Mouse (Mus musculus) limb, embryonic 13.5 days (tissue): ENCODE measurements around the gene Ypel3. TPM values are rescaled to one million over a fixed set of nuclear protein-coding genes. Genes with fewer than 3 reads are reported as not detected.
A peak's percentile ranks its signal among the peaks of the same experiment; 100 is the strongest.

ENCODE experiments used
- ATAC-seq: fragments of 200-750 bp; cut with Nextera tagmentation; 2 replicates; pipeline ENCODE4 v1.8.0; 2017; ENCODE audit warnings: low read depth, moderate number of reproducible peaks, moderate TSS enrichment; ENCODE audit not compliant: low FRiP score
- H3K27ac ChIP-seq: fragments of 300-500 bp; sonication (generic); 2 replicates; pipeline ENCODE4 v1.5.1; 2015; ENCODE audit warnings: inconsistent platforms, mild to moderate bottlenecking, moderate library complexity
- H3K27me3 ChIP-seq: fragments of 300-500 bp; sonication (generic); 2 replicates; pipeline ENCODE4 v1.6.1; 2015; ENCODE audit warnings: mild to moderate bottlenecking, inconsistent platforms
- H3K36me3 ChIP-seq: fragments of 300-500 bp; sonication (generic); 2 replicates; pipeline ENCODE4 v1.6.1; 2015; ENCODE audit warnings: inconsistent platforms, mild to moderate bottlenecking, moderate library complexity
- H3K4me1 ChIP-seq: fragments of 300-500 bp; sonication (generic); 2 replicates; pipeline ENCODE4 v1.6.1; 2015; ENCODE audit warnings: inconsistent platforms
- H3K4me2 ChIP-seq: fragments of 300-500 bp; sonication (generic); replicated peaks from 2 replicates; pipeline ENCODE4 v1.6.1; 2015; ENCODE audit warnings: inconsistent platforms, mild to moderate bottlenecking, moderate library complexity
- H3K4me3 ChIP-seq: fragments of 300-500 bp; sonication (generic); 2 replicates; pipeline ENCODE4 v1.5.1; 2015; ENCODE audit warnings: moderate library complexity, mild to moderate bottlenecking, inconsistent platforms
- H3K9ac ChIP-seq: fragments of 300-500 bp; sonication (generic); 2 replicates; pipeline ENCODE4 v1.6.1; 2015; ENCODE audit warnings: mild to moderate bottlenecking, inconsistent platforms
- H3K9me3 ChIP-seq: fragments of 300-500 bp; sonication (generic); 2 replicates; pipeline ENCODE4 v1.6.1; 2016; ENCODE audit warnings: inconsistent platforms
- WGBS: fragments of 180-500 bp; shearing (Covaris S2); methylation state at CpG from one replicate; pipeline ENCODE4 v1.1.7; 2015; 5-methylcytosine and 5-hydroxymethylcytosine counted together
- polyA plus RNA-seq: library from polyadenylated mRNA; unstranded; fragments of >200 nt; fragmentation: Nextera tagmentation; extraction: Ambion mirVana; gene quantifications from 2 replicates; pipeline ENCODE4 v1.2.1, GENCODE M21; 2015

Ypel3 gene
- polyA plus RNA-seq, 1 experiment from 2014 or later: 114 TPM

DNA sequence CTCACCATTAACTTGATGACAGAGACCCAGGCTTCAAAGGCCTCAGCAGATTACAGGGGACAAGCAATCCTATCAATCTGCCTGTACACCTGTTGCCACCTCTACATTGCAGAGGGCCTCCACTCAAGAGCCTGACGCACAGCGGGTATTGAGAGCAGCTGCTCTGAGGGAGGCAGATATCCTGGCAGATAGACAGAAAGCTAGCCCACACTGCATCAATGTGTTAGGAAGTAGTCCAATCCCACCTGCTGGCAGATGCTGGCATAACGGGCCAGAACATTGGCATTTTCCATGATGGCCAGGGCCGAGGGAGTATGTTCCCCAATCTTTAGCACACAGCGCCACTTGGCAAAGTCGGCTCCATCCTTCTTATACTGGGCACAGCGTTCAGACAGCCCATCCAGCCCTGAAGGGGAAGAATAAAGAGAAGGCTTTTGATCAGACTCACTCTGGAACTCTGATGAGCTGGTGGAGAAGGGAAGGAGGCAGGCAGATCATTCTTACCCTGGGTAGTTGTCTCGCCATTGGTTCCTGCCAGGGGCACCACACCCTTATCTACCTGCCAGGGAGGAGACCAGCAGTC is 19.7 kb downstream of the Ypel3 start:
- peak overlapping the region; percentile 87 for H3K4me3 ChIP-seq
- H3K36me3 ChIP-seq: peaks cover 38% of the 10 kb centered on the region
- WGBS: 79% methylated on average over 8 of the region's 8 CpGs
- H3K9ac ChIP-seq: 0 out of 2 replicates have a peak overlapping the region, but pooled peaks have one; percentile 8
- H3K27me3 ChIP-seq: no peaks in the 10 kb centered on the region
- peak overlapping the region; percentile 91 for H3K4me2 ChIP-seq
- H3K27ac ChIP-seq: no peak overlapping the region
- H3K4me1 ChIP-seq: peaks cover 47% of the 10 kb centered on the region
- no peak for ATAC-seq
- H3K9me3 ChIP-seq: no peaks in the 10 kb centered on the region

DNA sequence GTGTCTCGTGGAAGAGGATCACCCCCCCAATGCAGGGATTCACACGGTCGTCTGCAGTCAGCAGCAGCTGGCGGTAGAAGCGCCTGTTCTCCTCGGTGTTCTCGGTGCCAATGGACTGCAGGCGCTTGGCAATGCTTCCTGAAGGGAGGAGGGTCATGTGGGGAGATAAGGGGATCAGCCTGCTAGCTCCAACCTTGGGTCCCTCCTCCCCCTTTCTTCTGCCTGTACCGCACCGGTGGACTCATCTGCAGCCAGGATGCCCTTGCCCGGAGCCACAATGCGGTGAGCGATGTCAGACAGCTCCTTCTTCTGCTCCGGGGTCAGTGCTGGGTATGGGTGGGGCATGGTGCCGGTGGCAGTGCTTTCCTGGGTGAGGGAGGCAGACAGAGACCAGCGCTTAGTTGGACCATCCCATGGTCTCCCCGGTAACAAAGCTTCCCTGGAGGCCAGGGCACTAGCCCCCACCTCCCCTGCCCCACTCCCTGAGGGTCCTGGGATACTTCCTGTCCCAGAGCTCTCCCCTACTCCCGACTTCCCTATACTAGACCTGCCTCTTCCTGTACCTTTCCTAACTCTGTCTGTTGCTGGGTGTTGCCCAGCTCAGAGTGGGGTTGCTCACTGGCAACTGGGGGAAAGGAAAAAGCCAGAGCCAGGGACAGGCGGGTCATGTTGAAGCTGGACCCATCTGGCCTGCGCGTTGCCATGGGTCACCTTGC is 20.8 kb downstream of the Ypel3 start, which contains the start of gene Fam57b:
Gene Fam57b, plus strand, starts transcription at position 258 of the 716 bp plus-strand sequence.
- Histone ChIP-seq H3K4me3 (peak within 1 kb of the TSS; percentile 87), H3K36me3 (peaks cover 43% of the 10 kb centered on the region), H3K4me1 (peaks cover 47% of the 10 kb centered on the region), H3K9me3 (no peaks in the 10 kb centered on the region), H3K4me2 (peak within 1 kb of the TSS; percentile 91), H3K27me3 (no peaks in the 10 kb centered on the region), H3K9ac (peak within 1 kb of the TSS; percentile 91), H3K27ac (peak within 1 kb of the TSS; percentile 94)
- ATAC-seq: no peak
- WGBS: 35% methylated on average over 21 of the region's 21 CpGs

DNA sequence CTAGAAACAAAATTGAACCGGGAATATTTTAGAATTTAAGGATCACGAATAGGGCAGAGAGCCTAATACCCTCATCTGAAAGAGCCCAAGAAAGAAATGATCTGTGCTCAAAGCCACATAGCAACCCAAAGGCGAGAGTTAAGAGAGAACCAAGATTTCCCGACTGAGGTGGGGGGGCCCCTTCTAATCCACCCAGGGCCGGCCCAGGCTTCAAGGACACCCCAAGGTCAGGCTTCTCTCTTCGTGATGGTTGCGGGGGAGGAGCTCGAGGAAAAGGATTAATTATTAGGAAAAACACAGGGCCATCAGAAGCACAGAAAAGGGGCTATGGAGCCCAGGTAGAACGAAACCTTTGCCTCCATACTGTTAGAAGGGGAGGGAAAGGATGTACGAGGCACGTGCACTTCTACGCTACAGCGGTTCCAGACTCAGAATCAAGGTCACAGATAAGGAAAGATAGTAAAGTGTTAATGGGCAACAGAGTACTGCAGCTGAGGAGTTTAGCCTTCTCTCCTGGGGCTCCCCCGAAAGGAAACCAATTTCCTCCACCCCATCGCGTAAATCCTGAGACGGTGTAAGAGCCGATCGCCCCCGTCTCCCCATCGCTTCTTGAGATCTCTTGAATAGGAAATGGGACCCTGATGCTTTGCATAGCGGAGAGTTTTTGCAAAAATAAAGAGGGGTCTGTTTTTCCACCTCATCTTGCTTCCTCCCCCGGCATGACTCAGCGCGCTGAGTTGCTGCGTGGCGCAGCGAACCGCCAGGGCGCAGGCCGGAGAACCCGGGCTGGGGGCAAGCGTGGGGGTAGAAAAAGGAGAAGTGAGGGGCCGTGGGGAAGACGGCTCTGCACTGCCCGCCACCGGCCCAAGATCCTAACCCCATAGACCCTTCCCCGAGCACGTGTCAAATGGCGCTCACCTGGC is 21.6 kb downstream of the Ypel3 start:
- H3K27me3 ChIP-seq: no peaks in the 10 kb centered on the region
- H3K9me3 ChIP-seq: no peaks in the 10 kb centered on the region
- no peak for ATAC-seq
- H3K9ac ChIP-seq: peak overlapping the region; percentile 91
- peaks cover 47% of the 10 kb centered on the region for H3K36me3 ChIP-seq
- WGBS: 1% methylated on average over 40 of the region's 40 CpGs
- peak overlapping the region; percentile 94 for H3K27ac ChIP-seq
- H3K4me2 ChIP-seq: peak overlapping the region; percentile 91
- H3K4me3 ChIP-seq: peak overlapping the region; percentile 87
- H3K4me1 ChIP-seq: peaks cover 40% of the 10 kb centered on the region

DNA sequence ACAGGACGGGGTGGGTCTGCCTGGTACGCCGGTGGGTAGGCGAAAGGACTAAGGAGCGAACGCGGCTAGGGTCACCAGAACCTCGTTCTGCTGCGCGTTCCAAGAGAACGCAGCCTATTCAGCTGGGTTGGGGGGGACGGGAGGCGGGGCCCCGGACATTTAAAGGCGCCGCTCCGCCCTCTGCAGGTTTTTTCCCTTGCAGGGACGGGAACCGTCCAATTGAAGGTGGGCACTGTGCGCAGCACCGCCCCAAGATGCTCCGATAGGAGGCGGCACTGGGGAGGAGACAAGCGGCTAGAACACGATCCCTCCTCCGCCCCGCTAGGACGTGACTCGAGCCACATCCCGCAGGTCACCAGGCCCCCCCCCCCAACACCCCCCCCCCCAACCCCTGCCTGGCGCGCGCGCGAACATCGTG is 22.3 kb downstream of the Ypel3 start:
- peak; percentile 96 for ATAC-seq
- under 1% methylated on average over 29 of the region's 36 CpGs for WGBS
- peak overlapping the region; percentile 87 for H3K4me3 ChIP-seq
- peaks cover 40% of the 10 kb centered on the region for H3K4me1 ChIP-seq
- H3K36me3 ChIP-seq: peaks cover 52% of the 10 kb centered on the region
- H3K27me3 ChIP-seq: no peaks in the 10 kb centered on the region
- H3K4me2 ChIP-seq: peak overlapping the region; percentile 91
- H3K9ac ChIP-seq: peak overlapping the region; percentile 91
- H3K27ac ChIP-seq: peak overlapping the region; percentile 99
- no peaks in the 10 kb centered on the region for H3K9me3 ChIP-seq

DNA sequence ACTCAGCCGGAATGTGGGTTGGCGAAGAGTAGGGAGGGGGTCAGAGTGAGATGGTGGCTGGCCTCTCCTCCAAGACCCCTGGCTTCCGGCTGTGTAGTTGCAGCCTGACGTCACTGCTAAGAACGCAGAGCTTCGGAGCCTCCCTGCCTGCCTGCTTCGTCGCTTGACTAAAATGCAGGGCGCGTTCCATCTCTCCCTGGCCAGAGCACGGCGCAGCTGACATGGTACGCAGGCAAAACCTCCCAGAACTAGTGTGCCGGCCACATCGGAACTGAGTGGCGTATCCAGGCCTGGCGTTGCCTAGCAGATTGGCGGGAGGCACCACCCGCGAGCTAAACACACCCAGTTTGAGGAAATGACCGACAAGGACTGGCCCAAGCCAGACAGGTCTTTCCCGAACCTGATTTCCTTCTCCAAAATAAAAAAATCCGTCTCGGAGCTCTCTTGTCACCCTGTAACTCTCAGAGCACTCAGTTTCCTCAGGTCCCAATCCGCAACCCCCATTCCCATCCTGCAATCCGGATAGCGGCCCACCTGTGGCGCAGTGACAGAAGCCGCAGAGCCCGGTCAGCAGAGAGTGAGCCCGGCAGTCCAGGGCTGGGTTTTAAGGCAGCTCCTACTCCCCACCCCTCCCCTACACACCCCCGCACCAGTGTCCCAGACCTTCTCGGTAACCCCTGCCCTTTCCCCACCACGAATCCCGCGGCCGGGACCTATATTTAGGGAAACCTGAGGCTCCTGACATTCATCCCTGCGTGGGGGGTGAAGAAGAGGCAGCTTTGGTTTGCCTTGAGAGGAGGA is 22.9 kb downstream of the Ypel3 start:
- Histone ChIP-seq H3K9me3 (no peaks in the 10 kb centered on the region), H3K36me3 (peaks cover 50% of the 10 kb centered on the region), H3K27me3 (no peaks in the 10 kb centered on the region), H3K4me3 (peak overlapping the region; percentile 87), H3K27ac (peak overlapping the region; percentile 99), H3K4me1 (peaks cover 38% of the 10 kb centered on the region), H3K4me2 (peak overlapping the region; percentile 91), H3K9ac (peak overlapping the region; percentile 82)
- 1% methylated on average over 36 of the region's 38 CpGs for WGBS
- ATAC-seq: peak; percentile 91

DNA sequence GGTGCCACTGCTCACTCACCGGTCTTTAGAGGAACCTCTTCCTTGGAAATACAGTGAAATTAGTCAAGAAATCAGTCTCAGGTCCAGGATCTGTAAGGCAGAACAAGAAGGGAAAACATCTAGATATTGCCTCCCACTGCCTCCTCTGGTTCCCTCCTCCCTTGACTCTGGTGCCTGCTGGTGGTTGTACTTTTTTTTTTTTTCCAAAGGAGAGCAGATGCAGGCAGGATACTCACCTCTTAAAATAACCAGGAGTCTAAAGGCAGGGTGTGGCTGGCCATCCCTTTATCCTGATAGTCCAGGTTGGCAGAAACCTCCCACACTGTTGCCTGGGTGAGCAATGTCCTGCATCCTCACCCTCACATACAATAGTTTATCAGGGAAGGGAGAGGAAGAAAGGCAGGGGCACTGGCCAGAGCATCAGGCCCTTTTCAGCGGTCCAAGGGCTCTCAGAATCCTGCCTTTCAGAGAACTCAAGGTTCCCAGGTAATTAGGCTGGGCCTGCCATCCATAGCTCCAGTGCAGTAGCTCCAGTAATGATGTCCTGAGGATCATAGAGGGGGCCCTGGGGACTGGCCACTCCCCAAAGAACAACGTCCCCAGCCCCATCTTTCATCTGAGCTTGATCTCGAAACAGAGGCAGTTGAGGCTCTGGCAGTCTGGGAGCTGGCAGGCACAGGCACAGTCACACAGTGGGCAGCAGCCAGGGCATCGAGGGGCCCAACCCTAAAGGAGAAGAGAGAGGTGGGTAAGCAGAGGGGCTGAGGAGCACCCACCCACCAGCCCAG is 23.7 kb downstream of the Ypel3 start:
- Histone ChIP-seq H3K4me3 (peak overlapping the region; percentile 87), H3K9me3 (no peaks in the 10 kb centered on the region), H3K36me3 (peaks cover 46% of the 10 kb centered on the region), H3K27me3 (no peaks in the 10 kb centered on the region), H3K27ac (peak overlapping the region; percentile 99), H3K9ac (peak overlapping the region; percentile 82), H3K4me1 (peaks cover 37% of the 10 kb centered on the region), H3K4me2 (peak overlapping the region; percentile 91)
- 42% methylated on average over 5 of the region's 5 CpGs for WGBS
- no peak for ATAC-seq

DNA sequence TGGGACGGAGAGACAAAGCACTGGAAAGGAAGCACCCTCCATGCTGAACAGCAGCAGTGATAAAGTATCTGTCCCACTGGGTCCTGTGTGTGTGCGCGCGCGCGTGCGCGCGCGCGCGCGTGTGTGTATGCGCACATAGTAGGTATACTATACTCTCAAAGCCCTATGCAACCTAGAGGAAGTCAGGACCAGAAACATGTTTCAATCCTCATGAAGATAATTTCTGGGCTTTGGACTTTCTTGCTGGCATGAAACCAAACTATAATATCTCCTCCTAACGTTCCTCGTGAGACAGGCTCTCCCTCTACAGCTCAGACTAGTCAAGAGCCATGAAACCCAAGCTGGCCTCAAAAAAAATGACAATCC is 24.3 kb downstream of the Ypel3 start:
- Histone ChIP-seq H3K9ac (no peak overlapping the region), H3K9me3 (no peaks in the 10 kb centered on the region), H3K4me3 (no peak overlapping the region), H3K27me3 (no peaks in the 10 kb centered on the region), H3K4me1 (peaks cover 37% of the 10 kb centered on the region), H3K36me3 (peaks cover 43% of the 10 kb centered on the region), H3K4me2 (no peak overlapping the region), H3K27ac (peak overlapping the region; percentile 61; the same call in 1 of the 2 replicates)
- 97% methylated on average over 16 of the region's 16 CpGs for WGBS
- no peak for ATAC-seq

DNA sequence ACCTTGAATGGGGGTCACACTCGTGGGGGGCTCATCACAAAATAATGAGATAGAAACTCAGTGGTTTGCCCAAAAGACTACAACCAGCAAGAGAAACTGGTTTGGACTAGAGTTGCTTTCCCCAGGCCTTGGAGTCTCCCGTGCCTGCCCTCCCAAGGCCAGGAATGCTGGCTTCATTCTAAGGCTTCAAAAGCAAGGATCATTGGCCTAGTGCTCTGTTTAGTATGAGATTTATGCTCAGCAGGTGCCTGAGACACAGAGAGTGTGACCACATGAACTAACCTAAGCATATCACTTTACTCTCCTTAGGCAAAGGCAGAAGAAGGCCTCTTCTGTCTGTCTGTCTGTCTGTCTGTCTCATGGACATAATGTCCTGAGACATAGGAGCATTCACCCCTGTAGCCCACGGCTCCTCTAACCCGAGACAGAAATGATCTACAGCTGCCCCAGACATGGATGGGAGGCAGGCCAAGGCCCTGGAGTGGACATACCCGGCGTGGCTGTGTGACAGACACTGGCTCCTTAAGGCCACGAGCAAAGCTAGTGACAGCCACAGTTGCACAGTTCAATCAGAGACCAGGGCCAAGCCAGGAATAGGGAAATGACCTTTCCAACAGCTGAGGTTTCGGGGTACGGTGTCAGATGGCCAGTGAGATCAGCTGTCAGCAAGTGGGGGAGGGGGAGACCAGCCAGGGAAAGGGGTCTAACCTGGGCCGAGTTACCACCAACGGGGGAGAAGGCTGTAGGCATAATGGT is 25.6 kb downstream of the Ypel3 start:
- WGBS: 80% methylated on average over 11 of the region's 11 CpGs
- H3K27me3 ChIP-seq: no peaks in the 10 kb centered on the region
- ATAC-seq: no peak
- H3K9ac ChIP-seq: peak overlapping the region; percentile 13; the same call in 1 of the 2 replicates
- H3K27ac ChIP-seq: no peak overlapping the region
- H3K36me3 ChIP-seq: peaks cover 36% of the 10 kb centered on the region
- H3K9me3 ChIP-seq: no peaks in the 10 kb centered on the region
- no peak overlapping the region for H3K4me2 ChIP-seq
- H3K4me3 ChIP-seq: no peak overlapping the region
- peaks cover 28% of the 10 kb centered on the region for H3K4me1 ChIP-seq

DNA sequence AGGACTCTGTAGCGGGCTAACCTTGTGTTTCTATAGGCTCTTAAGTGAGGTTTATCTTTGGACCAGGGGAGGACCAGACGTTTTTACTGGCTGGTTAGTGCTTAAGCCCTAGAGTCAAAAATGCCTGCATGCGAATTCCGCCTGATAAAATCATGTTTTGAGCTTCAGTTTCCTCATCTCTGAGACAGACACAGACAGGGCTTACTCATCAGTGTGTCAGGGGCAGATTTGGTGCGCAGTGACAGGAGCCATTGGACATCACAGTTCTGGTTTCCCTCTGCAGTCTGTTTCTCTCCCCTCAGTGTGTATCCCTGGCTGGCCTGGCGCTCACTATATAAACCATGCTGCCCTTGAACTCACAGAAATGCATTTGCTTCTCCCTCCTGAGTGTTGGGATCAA is 26.4 kb downstream of the Ypel3 start:
- no peak overlapping the region for H3K4me2 ChIP-seq
- WGBS: 83% methylated on average over 6 of the region's 6 CpGs
- no peak overlapping the region for H3K4me3 ChIP-seq
- peaks cover 28% of the 10 kb centered on the region for H3K4me1 ChIP-seq
- 0 out of 2 replicates have a peak overlapping the region, but pooled peaks have one; percentile 35 for H3K9ac ChIP-seq
- H3K27ac ChIP-seq: no peak overlapping the region
- no peaks in the 10 kb centered on the region for H3K27me3 ChIP-seq
- peaks cover 32% of the 10 kb centered on the region for H3K36me3 ChIP-seq
- no peak for ATAC-seq
- no peaks in the 10 kb centered on the region for H3K9me3 ChIP-seq

DNA sequence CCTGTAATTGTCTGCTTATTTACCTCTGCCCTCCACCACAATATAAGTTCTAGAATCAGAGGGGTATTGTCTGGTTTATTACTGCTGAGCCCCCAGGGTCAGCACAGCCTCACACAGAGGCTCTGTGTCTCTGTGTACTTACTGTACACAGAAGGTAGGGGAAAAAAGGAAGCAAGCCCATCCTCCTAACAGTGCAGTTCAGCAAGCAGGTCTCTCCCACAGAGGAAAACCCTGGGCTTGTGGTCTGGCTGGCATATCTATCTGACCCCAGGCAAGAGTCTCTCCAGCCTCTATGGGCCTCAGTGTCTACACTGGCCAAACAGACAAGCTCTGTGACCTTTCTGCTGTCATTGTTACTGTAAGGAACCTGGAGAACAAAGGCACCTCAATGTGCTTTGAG is 27.0 kb downstream of the Ypel3 start:
- H3K9me3 ChIP-seq: no peaks in the 10 kb centered on the region
- H3K4me1 ChIP-seq: peaks cover 31% of the 10 kb centered on the region
- no peak for ATAC-seq
- H3K9ac ChIP-seq: peak overlapping the region; percentile 35; the same call in 1 of the 2 replicates
- peaks cover 32% of the 10 kb centered on the region for H3K36me3 ChIP-seq
- H3K27ac ChIP-seq: no peak overlapping the region
- no peaks in the 10 kb centered on the region for H3K27me3 ChIP-seq
- no peak overlapping the region for H3K4me3 ChIP-seq
- no peak overlapping the region for H3K4me2 ChIP-seq
